18 mouse cellular contexts compared by ENCODE assay signal in the genomic region with DNA sequence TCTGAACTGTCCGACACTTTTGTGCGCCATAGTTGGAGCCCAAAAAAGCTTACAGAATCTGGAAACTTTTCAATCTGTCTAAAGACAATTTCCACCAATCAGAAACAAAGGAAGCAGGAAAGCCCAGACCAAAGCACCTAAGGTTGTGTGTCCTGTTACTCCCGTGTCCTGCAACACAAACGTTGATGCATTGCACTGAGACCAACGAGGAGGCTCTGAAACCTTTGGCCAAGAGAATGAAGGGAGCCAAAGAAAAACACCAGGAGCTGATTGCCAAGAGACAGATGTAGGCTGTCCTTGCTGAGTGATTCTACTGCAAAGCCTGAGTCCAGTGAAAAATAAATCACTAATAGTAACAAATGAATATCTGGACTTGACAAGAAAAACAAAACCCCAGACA.
"Had no signal": no experiment of that assay in that cellular context is flagged by ENCODE, and none has a peak within 500 bp of the region (broad histone marks: within the 10 kb centered on the region; RNA-seq: fewer than 3 reads in every experiment).

No protein-coding gene starts in this region.

- H3K36me3 ChIP-seq: limb, embryonic 12.5 days; limb, embryonic 15.5 days; midbrain, embryonic 13.5 days; neural tube, embryonic 12.5 days; neural tube, embryonic 15.5 days had no signal

- H3K27me3 ChIP-seq: limb, embryonic 12.5 days; neural tube, embryonic 12.5 days; neural tube, embryonic 15.5 days had no signal

- H3K4me3 ChIP-seq: limb, embryonic 12.5 days; limb, embryonic 15.5 days; midbrain, embryonic 13.5 days; neural tube, embryonic 12.5 days; neural tube, embryonic 15.5 days had no signal

- ATAC-seq: liver, postnatal 0 days; lung, postnatal 0 days; midbrain, embryonic 13.5 days had no signal

- H3K9me3 ChIP-seq: limb, embryonic 12.5 days; limb, embryonic 15.5 days; midbrain, embryonic 13.5 days; neural tube, embryonic 12.5 days; neural tube, embryonic 15.5 days had no signal

- H3K9ac ChIP-seq: limb, embryonic 12.5 days; limb, embryonic 15.5 days; liver, embryonic 14.5 days; liver, postnatal 0 days; midbrain, embryonic 13.5 days; neural tube, embryonic 12.5 days; neural tube, embryonic 15.5 days had no signal

- H3K4me2 ChIP-seq: limb, embryonic 12.5 days; limb, embryonic 15.5 days; liver, embryonic 11.5 days; lung, embryonic 14.5 days; midbrain, embryonic 13.5 days; neural tube, embryonic 12.5 days; neural tube, embryonic 15.5 days had no signal

- DNase-seq: kidney, adult 9 months; kidney, postnatal 14 days; kidney, postnatal 4 days; left cerebral cortex, postnatal 4 days; liver, postnatal 0 days; lung, embryonic 14.5 days; right cerebral cortex, adult 18-20 months; right cerebral cortex, postnatal 14 days; right cerebral cortex, postnatal 4 days had no signal

- H3K27ac ChIP-seq: limb, embryonic 12.5 days; limb, embryonic 15.5 days; liver, embryonic 14.5 days; macrophage; midbrain, embryonic 13.5 days; neural tube, embryonic 12.5 days; neural tube, embryonic 15.5 days had no signal
